ENCODE assay signal across 18 mouse cellular contexts in genomic region chr9:60227727-60228126, GRCm38 (mm10).
DNase-seq lines count a peak whose midpoint lies in the region; ATAC-seq lines count a peak whose summit lies in the region.
"Had no signal": no experiment of that assay in that cellular context is flagged by ENCODE, and none has a peak within 500 bp of the region (broad histone marks: within the 10 kb centered on the region; RNA-seq: fewer than 3 reads in every experiment).

No protein-coding gene starts in this region.

- H3K4me3 ChIP-seq in forebrain, embryonic 15.5 days: no peak overlapping the region
- H3K4me3 ChIP-seq in forebrain, embryonic 10.5 days: no peak overlapping the region
- H3K4me3 ChIP-seq: erythroblast, embryonic 14.5 days; hindbrain, embryonic 13.5 days had no signal

- no peaks in the 10 kb centered on the region for H3K27me3 ChIP-seq in forebrain, embryonic 15.5 days
- peaks cover 49% of the 10 kb centered on the region for H3K27me3 ChIP-seq in forebrain, embryonic 10.5 days (ENCODE audit: poor library complexity, severe bottlenecking)
- H3K27me3 ChIP-seq: hindbrain, embryonic 13.5 days had no signal

- H3K4me2 ChIP-seq in forebrain, embryonic 15.5 days (replicated peaks): no peak overlapping the region
- H3K4me2 ChIP-seq: hindbrain, embryonic 13.5 days had no signal

- no peaks in the 10 kb centered on the region for H3K36me3 ChIP-seq in forebrain, embryonic 15.5 days
- H3K36me3 ChIP-seq in forebrain, embryonic 10.5 days (replicated peaks): no peaks in the 10 kb centered on the region
- H3K36me3 ChIP-seq: hindbrain, embryonic 13.5 days had no signal

- H3K27ac ChIP-seq in forebrain, embryonic 15.5 days (replicated peaks): peak overlapping the region; percentile 46
- H3K27ac ChIP-seq in forebrain, embryonic 10.5 days: no peak overlapping the region
- H3K27ac ChIP-seq: hindbrain, embryonic 13.5 days; liver, embryonic 14.5 days had no signal

- no peak for ATAC-seq in forebrain, embryonic 15.5 days (replicated peaks)
- ATAC-seq: intestine, postnatal 0 days; lung, postnatal 0 days had no signal

- WGBS in forebrain, embryonic 15.5 days: 54% methylated on average over 7 of the region's 7 CpGs
- WGBS in forebrain, embryonic 10.5 days: 88% methylated on average over 7 of the region's 7 CpGs

- DNase-seq in forebrain, embryonic 10.5 days (ENCODE audit: extremely low spot score, low spot score): no peak
- peak; percentile 19 for DNase-seq in layer of hippocampus, adult 9-11 months
- no peak for DNase-seq in layer of hippocampus, adult 9-10 months (ENCODE audit: low spot score)
- DNase-seq in right cerebral cortex, adult 18-20 months: peak; percentile 9
- DNase-seq in right cerebral cortex, postnatal 4 days: no peak
- DNase-seq in telencephalon, adult 2 months (ENCODE audit: low read depth, low spot score): peak; percentile 31
- DNase-seq in retina, embryonic 14.5 days (ENCODE audit: low spot score): no peak
- DNase-seq: B cell, adult 2 months; cerebellum, adult 11 months; heart, postnatal 10 days; kidney, postnatal 10 days; retina, postnatal 1 day had no signal

- no peaks in the 10 kb centered on the region for H3K9me3 ChIP-seq in forebrain, embryonic 15.5 days
- no peaks in the 10 kb centered on the region for H3K9me3 ChIP-seq in forebrain, embryonic 10.5 days
- H3K9me3 ChIP-seq: hindbrain, embryonic 13.5 days had no signal

- H3K4me1 ChIP-seq in forebrain, embryonic 15.5 days: peaks cover 38% of the 10 kb centered on the region
- H3K4me1 ChIP-seq in forebrain, embryonic 10.5 days: peaks cover 64% of the 10 kb centered on the region

- no peak overlapping the region for H3K9ac ChIP-seq in forebrain, embryonic 15.5 days (replicated peaks)
- H3K9ac ChIP-seq: hindbrain, embryonic 13.5 days; liver, embryonic 14.5 days had no signal

Comparison
In these comparisons a context has a peak if more than half of its experiments do, and no peak if none do; other contexts are left out.
1. DNase-seq: peak in layer of hippocampus, adult 9-11 months (single experiment), right cerebral cortex, adult 18-20 months (single experiment) and telencephalon, adult 2 months (single experiment); none in forebrain, embryonic 10.5 days (single experiment), layer of hippocampus, adult 9-10 months (single experiment), right cerebral cortex, postnatal 4 days (single experiment) and retina, embryonic 14.5 days (single experiment).